Mouse (Mus musculus): Measurements from ENCODE around the gene Lrrc26. TPM values are rescaled to one million over a fixed set of nuclear protein-coding genes. Genes with fewer than 3 reads are reported as not detected.

Lrrc26 gene
- polyA plus RNA-seq, 1 experiment: 1.6 TPM

- H3K4me2 ChIP-seq (ENCODE audit: low read depth): no peak overlapping the region
- no peaks in the 10 kb centered on the region for H3K36me3 ChIP-seq (ENCODE audit: control insufficient read depth, insufficient read depth)
- no peak overlapping the region for H3ac ChIP-seq (ENCODE audit: control insufficient read depth, insufficient read length)
- peaks cover 42% of the 10 kb centered on the region for H3K27me3 ChIP-seq (ENCODE audit: control insufficient read depth, insufficient read depth, insufficient read length)
- no peaks in the 10 kb centered on the region for H3K79me2 ChIP-seq (ENCODE audit: control insufficient read depth, insufficient read depth)
- no peak overlapping the region for H3K4me3 ChIP-seq
- TF ChIP-seq TCF12 (IDR thresholded peaks at IDR 0.05; ENCODE audit: insufficient read depth, poor library complexity, severe bottlenecking): no peak
These were observed 13.7 kb downstream of the Lrrc26 start for GRCm38 (mm10) chr2:25303452-25303851.

GRCm38 (mm10) chr2:25303931-25304656, 14.4 kb downstream of the Lrrc26 start:
- no peak for TF ChIP-seq TCF12 (IDR thresholded peaks at IDR 0.05; ENCODE audit: insufficient read depth, poor library complexity, severe bottlenecking)
- TF ChIP-seq REST (IDR thresholded peaks at IDR 0.05; ENCODE audit: insufficient read depth, insufficient read length): no peak
- no peak for TF ChIP-seq MYOD1 (IDR thresholded peaks at IDR 0.05; ENCODE audit: control insufficient read depth in 1 of 3, insufficient read length in 2 of 3, low read depth in 2 of 3)
- no peak for TF ChIP-seq TCF3 (IDR thresholded peaks at IDR 0.05; ENCODE audit: insufficient read length, low read depth)
- no peak for TF ChIP-seq POLR2A (IDR thresholded peaks at IDR 0.05; ENCODE audit: insufficient read length, low read depth)
- TF ChIP-seq CEBPB (IDR thresholded peaks at IDR 0.05; ENCODE audit: insufficient read depth, poor library complexity, severe bottlenecking): no peak
- no peak for TF ChIP-seq USF1 (IDR thresholded peaks at IDR 0.05; ENCODE audit: low read depth)
- TF ChIP-seq E2F4 (IDR thresholded peaks at IDR 0.05; ENCODE audit: insufficient read depth): no peak
- TF ChIP-seq MYOG (IDR thresholded peaks at IDR 0.05; ENCODE audit: control insufficient read depth in 1 of 3, insufficient read depth in 1 of 3, insufficient read length in 2 of 3, low read depth in 2 of 3): no peak
- no peak for TF ChIP-seq SRF (IDR thresholded peaks at IDR 0.05; ENCODE audit: control insufficient read depth, insufficient read length, low read depth)
- TF ChIP-seq POLR2AphosphoS2 (IDR thresholded peaks at IDR 0.05; ENCODE audit: insufficient read length, low read depth): no peak
- no peak for TF ChIP-seq MAX (IDR thresholded peaks at IDR 0.05; ENCODE audit: low read depth)
- Histone ChIP-seq H3K4me3 (no peak overlapping the region), H3K79me2 (ENCODE audit: control insufficient read depth, insufficient read depth) (no peaks in the 10 kb centered on the region), H3K36me3 (ENCODE audit: control insufficient read depth, insufficient read depth) (no peaks in the 10 kb centered on the region), H3ac (ENCODE audit: control insufficient read depth, insufficient read length) (no peak overlapping the region), H3K4me2 (ENCODE audit: low read depth) (peak overlapping the region; percentile 55), H3K27me3 (ENCODE audit: control insufficient read depth, insufficient read depth, insufficient read length) (peaks cover 43% of the 10 kb centered on the region)

DNA sequence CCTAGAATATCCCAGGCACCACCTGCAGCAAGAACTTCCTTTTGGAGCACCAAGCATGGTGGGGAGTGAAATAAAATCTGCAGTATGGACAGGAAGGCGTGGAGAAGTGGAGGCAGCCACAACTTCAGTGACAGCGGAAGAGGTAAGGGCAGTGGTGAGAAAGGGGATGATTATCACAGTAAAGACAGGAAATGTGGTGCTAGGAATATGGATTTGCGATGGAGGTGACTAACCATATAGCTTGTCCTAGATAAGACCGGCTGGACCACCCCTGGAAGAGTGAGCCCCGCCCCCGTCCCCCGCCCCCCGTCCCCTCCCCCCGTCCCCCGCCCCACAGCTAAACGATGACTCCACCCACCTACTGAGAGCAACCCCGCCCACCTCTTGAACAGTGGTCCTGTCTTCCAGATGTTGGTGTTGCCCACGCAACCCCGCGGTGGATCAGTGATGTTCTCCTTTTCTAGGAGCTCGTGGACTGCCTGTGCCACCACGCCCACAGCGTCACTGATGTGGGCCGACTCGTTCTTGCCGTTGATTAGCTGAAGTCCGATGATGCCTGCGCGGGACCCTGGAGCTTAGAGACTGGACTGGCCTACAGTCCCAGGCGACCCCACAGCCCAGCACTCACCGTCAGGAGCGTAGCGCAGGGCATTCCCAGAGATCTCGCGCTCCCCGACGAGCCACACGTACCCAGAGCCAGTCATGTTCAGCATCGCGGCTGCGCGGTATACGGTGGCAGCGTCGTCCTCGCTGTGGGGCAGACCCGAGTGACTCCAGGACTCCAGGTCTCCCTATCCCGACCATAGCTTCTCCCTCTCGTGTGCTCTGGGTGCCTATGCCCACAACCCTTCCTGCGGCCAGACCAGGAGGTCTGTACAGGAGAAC, 15.2 kb downstream of the Lrrc26 start:
- H3K27me3 ChIP-seq (ENCODE audit: control insufficient read depth, insufficient read depth, insufficient read length): peaks cover 43% of the 10 kb centered on the region
- H3K36me3 ChIP-seq (ENCODE audit: control insufficient read depth, insufficient read depth): no peaks in the 10 kb centered on the region
- no peaks in the 10 kb centered on the region for H3K79me2 ChIP-seq (ENCODE audit: control insufficient read depth, insufficient read depth)
- no peak overlapping the region for H3ac ChIP-seq (ENCODE audit: control insufficient read depth, insufficient read length)
- TF ChIP-seq REST (IDR thresholded peaks at IDR 0.05; ENCODE audit: insufficient read depth, insufficient read length) (no peak), MAX (IDR thresholded peaks at IDR 0.05; ENCODE audit: low read depth) (no peak), USF1 (IDR thresholded peaks at IDR 0.05; ENCODE audit: low read depth) (no peak), TCF3 (IDR thresholded peaks at IDR 0.05; ENCODE audit: insufficient read length, low read depth) (no peak), POLR2AphosphoS2 (IDR thresholded peaks at IDR 0.05; ENCODE audit: insufficient read length, low read depth) (no peak), TCF12 (IDR thresholded peaks at IDR 0.05; ENCODE audit: insufficient read depth, poor library complexity, severe bottlenecking) (no peak), POLR2A (IDR thresholded peaks at IDR 0.05; ENCODE audit: insufficient read length, low read depth) (no peak), E2F4 (IDR thresholded peaks at IDR 0.05; ENCODE audit: insufficient read depth) (no peak), MYOD1 (IDR thresholded peaks at IDR 0.05; ENCODE audit: control insufficient read depth in 1 of 3, insufficient read length in 2 of 3, low read depth in 2 of 3) (no peak)
- H3K4me2 ChIP-seq (ENCODE audit: low read depth): peak overlapping the region; percentile 60
- H3K4me3 ChIP-seq: no peak overlapping the region

DNA sequence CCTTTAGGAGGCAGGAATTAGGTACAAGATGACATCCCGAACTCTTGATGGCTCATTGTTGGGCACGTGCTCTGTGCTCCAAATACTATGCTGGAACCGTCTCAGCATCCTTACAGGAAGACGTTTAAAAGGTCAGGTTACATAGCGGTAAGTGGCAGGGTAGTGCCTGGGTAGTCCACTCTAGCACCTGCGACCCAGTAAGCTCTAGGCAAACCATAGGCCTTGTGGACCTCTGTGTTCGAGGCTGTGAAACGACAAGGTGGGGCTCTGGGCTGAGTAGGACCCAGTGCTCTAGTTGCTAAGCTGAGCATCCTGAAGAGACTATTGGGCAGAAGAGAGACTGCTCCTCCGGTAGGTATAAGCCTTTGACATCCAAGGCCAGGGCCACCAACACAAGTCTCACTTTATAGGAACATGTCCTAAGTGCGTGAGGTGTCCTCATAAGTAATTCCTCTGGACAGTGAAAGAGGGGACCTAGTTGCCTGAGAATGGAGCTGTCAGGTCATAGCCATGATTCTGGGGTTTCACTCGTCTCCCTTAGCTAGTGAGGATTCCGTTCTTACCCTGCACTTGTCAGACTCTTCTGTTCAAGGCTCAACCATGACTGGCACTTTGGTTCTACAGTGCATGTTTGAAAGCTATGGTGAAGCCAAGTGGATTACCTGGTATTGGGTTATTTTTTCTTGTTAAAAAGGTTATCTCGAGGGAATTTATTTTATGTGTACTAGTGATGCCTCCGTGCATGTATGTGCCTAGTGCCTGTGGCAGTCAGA, 16.1 kb downstream of the Lrrc26 start:
- no peaks in the 10 kb centered on the region for H3K36me3 ChIP-seq (ENCODE audit: control insufficient read depth, insufficient read depth)

More for the DNA sequence above, 16.1 kb downstream of the Lrrc26 start:
- Histone ChIP-seq H3ac (ENCODE audit: control insufficient read depth, insufficient read length) (no peak overlapping the region), H3K27me3 (ENCODE audit: control insufficient read depth, insufficient read depth, insufficient read length) (peaks cover 51% of the 10 kb centered on the region), H3K4me3 (no peak overlapping the region), H3K79me2 (ENCODE audit: control insufficient read depth, insufficient read depth) (no peaks in the 10 kb centered on the region), H3K4me2 (ENCODE audit: low read depth) (peak overlapping the region; percentile 60)
- TF ChIP-seq POLR2AphosphoS2 (IDR thresholded peaks at IDR 0.05; ENCODE audit: insufficient read length, low read depth): no peak
- TF ChIP-seq E2F4 (IDR thresholded peaks at IDR 0.05; ENCODE audit: insufficient read depth): no peak
- no peak for TF ChIP-seq POLR2A (IDR thresholded peaks at IDR 0.05; ENCODE audit: insufficient read length, low read depth)
- no peak for TF ChIP-seq MAX (IDR thresholded peaks at IDR 0.05; ENCODE audit: low read depth)
- TF ChIP-seq TCF3 (IDR thresholded peaks at IDR 0.05; ENCODE audit: insufficient read length, low read depth): no peak
- TF ChIP-seq TCF12 (IDR thresholded peaks at IDR 0.05; ENCODE audit: insufficient read depth, poor library complexity, severe bottlenecking): no peak
